ENCODE assay signal across 7 mouse cellular contexts in the genomic region with DNA sequence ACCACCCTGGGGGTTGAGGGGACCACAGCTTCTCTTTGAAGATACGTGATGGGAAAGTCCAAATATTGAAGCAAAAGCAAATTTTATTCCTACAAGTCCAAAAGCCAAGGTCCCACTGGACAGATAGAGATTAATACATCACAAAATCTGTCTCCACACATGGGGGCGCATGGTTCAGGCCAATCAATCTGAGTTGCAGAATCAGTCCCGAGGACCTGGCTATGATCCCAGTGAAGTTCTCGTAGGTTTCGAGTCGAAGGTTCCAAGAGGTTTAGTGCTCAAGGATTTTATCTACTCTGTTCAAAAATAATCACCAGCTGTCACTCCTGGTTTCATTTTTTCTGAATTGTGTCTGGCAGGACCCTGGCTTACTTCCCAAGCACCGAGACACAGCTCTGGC. TPM values are rescaled to one million over a fixed set of nuclear protein-coding genes. Genes with fewer than 3 reads are reported as not detected.
DNase-seq lines count a peak whose midpoint lies in the region; ATAC-seq and TF ChIP-seq lines count a peak whose summit lies in the region.

No protein-coding gene starts in this region.

- TF ChIP-seq EP300 in lung, postnatal 0 days (IDR thresholded peaks at IDR 0.05), result no peak

- H3K9ac ChIP-seq in lung, postnatal 0 days (replicated peaks; ENCODE audit: low read depth), result no peak overlapping the region
- peak overlapping the region; percentile 51 for H3K9ac ChIP-seq in forebrain, postnatal 0 days
- no peak overlapping the region for H3K9ac ChIP-seq in limb, embryonic 15.5 days

- peaks cover 10% of the 10 kb centered on the region; the same call in 1 of the 2 replicates for H3K4me1 ChIP-seq in lung, postnatal 0 days (ENCODE audit: insufficient read depth, low read depth, low read length)
- peaks cover 9% of the 10 kb centered on the region; the same call in 1 of the 2 replicates for H3K4me1 ChIP-seq in forebrain, postnatal 0 days (ENCODE audit: insufficient read depth)
- H3K4me1 ChIP-seq in limb, embryonic 15.5 days, result peaks cover 23% of the 10 kb centered on the region

- no peak for ATAC-seq in lung, postnatal 0 days
- no peak for ATAC-seq in forebrain, postnatal 0 days
- ATAC-seq in limb, embryonic 15.5 days (ENCODE audit: insufficient number of reproducible peaks, low FRiP score, low TSS enrichment, low read depth), result 0 out of 2 replicates have a peak, but pooled peaks have one; percentile 6

- DNase-seq in lung, postnatal 0 days (ENCODE audit: low spot score), result no peak
- no peak for DNase-seq in lung, postnatal 4 days
- DNase-seq in forebrain, postnatal 0 days, result no peak
- DNase-seq in thymus, adult 18-20 months, result no peak
- no peak for DNase-seq in left cerebral cortex, adult 11 months (ENCODE audit: low spot score)
- no peak for DNase-seq in urinary bladder, postnatal 10 days (ENCODE audit: low spot score)

- H3K27ac ChIP-seq in lung, postnatal 0 days (ENCODE audit: low read length), result peak overlapping the region; percentile 78
- H3K27ac ChIP-seq in forebrain, postnatal 0 days (ENCODE audit: low read depth, low read length), result no peak overlapping the region
- no peak overlapping the region for H3K27ac ChIP-seq in limb, embryonic 15.5 days

- no peak for TF ChIP-seq CTCF in lung, postnatal 0 days (IDR thresholded peaks at IDR 0.05)
- TF ChIP-seq CTCF in forebrain, postnatal 0 days (IDR thresholded peaks at IDR 0.05; ENCODE audit: low read depth), result no peak

- H3K27me3 ChIP-seq in lung, postnatal 0 days (replicated peaks; ENCODE audit: insufficient read depth, low read length), result no peaks in the 10 kb centered on the region
- no peaks in the 10 kb centered on the region for H3K27me3 ChIP-seq in forebrain, postnatal 0 days (ENCODE audit: insufficient read depth, low read length)
- no peaks in the 10 kb centered on the region; the same call in 1 of the 2 replicates for H3K27me3 ChIP-seq in limb, embryonic 15.5 days

- 23% methylated on average over 7 of the region's 7 CpGs for WGBS in lung, postnatal 0 days
- WGBS in forebrain, postnatal 0 days, result 36% methylated on average over 7 of the region's 7 CpGs
- 37% methylated on average over 7 of the region's 7 CpGs for WGBS in limb, embryonic 15.5 days

- no peaks in the 10 kb centered on the region for H3K9me3 ChIP-seq in lung, postnatal 0 days (ENCODE audit: low read length)
- H3K9me3 ChIP-seq in forebrain, postnatal 0 days (ENCODE audit: low read length), result no peaks in the 10 kb centered on the region
- no peaks in the 10 kb centered on the region for H3K9me3 ChIP-seq in limb, embryonic 15.5 days

- H3K4me2 ChIP-seq in lung, postnatal 0 days (replicated peaks; ENCODE audit: low read depth, low read length), result peak overlapping the region; percentile 71
- H3K4me2 ChIP-seq in forebrain, postnatal 0 days (ENCODE audit: low read depth), result peak overlapping the region; percentile 65
- H3K4me2 ChIP-seq in limb, embryonic 15.5 days, result 0 out of 2 replicates have a peak overlapping the region, but pooled peaks have one; percentile 44

- no peaks in the 10 kb centered on the region for H3K36me3 ChIP-seq in lung, postnatal 0 days (ENCODE audit: insufficient read depth, low read length)
- no peaks in the 10 kb centered on the region for H3K36me3 ChIP-seq in forebrain, postnatal 0 days (ENCODE audit: insufficient read depth)
- H3K36me3 ChIP-seq in limb, embryonic 15.5 days, result no peaks in the 10 kb centered on the region

- no peak overlapping the region; the same call in 1 of the 2 replicates for H3K4me3 ChIP-seq in lung, postnatal 0 days (ENCODE audit: low read depth, low read length)
- H3K4me3 ChIP-seq in forebrain, postnatal 0 days (ENCODE audit: low read depth, low read length), result peak overlapping the region; percentile 40
- peak overlapping the region; percentile 37 for H3K4me3 ChIP-seq in limb, embryonic 15.5 days

RNA-seq across cellular contexts. Expression of a gene that starts 4.7 kb away (rescaled TPM):
- 0.39 and 0.44 TPM in 2 replicates for polyA plus RNA-seq in lung, postnatal 0 days (2015; fragmentation: Nextera tagmentation; extraction: Ambion mirVana)
- 0.71 and 1.0 TPM in 2 replicates for total RNA-seq in forebrain, postnatal 0 days (2014; rRNA removed)
- 0.45 and 0.67 TPM in 2 replicates for polyA plus RNA-seq in forebrain, postnatal 0 days (2015; fragmentation: Nextera tagmentation; extraction: Ambion mirVana)
- polyA plus RNA-seq in limb, embryonic 15.5 days (2015; fragmentation: Nextera tagmentation; extraction: Ambion mirVana), result 3.7 and 3.8 TPM in 2 replicates

RNA-seq across cellular contexts. Expression of a gene that starts 30.4 kb away (rescaled TPM):
- polyA plus RNA-seq in lung, postnatal 0 days (2015; fragmentation: Nextera tagmentation; extraction: Ambion mirVana), result 12.2 and 13.1 TPM in 2 replicates
- 3.0 and 5.1 TPM in 2 replicates for total RNA-seq in forebrain, postnatal 0 days (2014; rRNA removed)
- polyA plus RNA-seq in forebrain, postnatal 0 days (2015; fragmentation: Nextera tagmentation; extraction: Ambion mirVana), result 3.9 and 5.5 TPM in 2 replicates
- 2.2 and 2.3 TPM in 2 replicates for polyA plus RNA-seq in limb, embryonic 15.5 days (2015; fragmentation: Nextera tagmentation; extraction: Ambion mirVana)

RNA-seq across cellular contexts. Expression of a gene that starts 39.4 kb away (rescaled TPM):
- polyA plus RNA-seq in lung, postnatal 0 days (2015; fragmentation: Nextera tagmentation; extraction: Ambion mirVana), result 0.07 and 0.19 TPM in 2 replicates
- not detected in 2 replicates for total RNA-seq in forebrain, postnatal 0 days (2014; rRNA removed)
- 0.08 TPM in 1 of 2 replicates, not detected in the other for polyA plus RNA-seq in forebrain, postnatal 0 days (2015; fragmentation: Nextera tagmentation; extraction: Ambion mirVana)
- 0.11 and 0.12 TPM in 2 replicates for polyA plus RNA-seq in limb, embryonic 15.5 days (2015; fragmentation: Nextera tagmentation; extraction: Ambion mirVana)

RNA-seq across cellular contexts. Expression of a gene that starts 51.2 kb away (rescaled TPM):
- 739 and 823 TPM in 2 replicates for polyA plus RNA-seq in lung, postnatal 0 days (2015; fragmentation: Nextera tagmentation; extraction: Ambion mirVana)
- total RNA-seq in forebrain, postnatal 0 days (2014; rRNA removed), result 31.5 and 33.8 TPM in 2 replicates
- polyA plus RNA-seq in forebrain, postnatal 0 days (2015; fragmentation: Nextera tagmentation; extraction: Ambion mirVana), result 42.8 and 48.5 TPM in 2 replicates
- 233 and 277 TPM in 2 replicates for polyA plus RNA-seq in limb, embryonic 15.5 days (2015; fragmentation: Nextera tagmentation; extraction: Ambion mirVana)

RNA-seq across cellular contexts. Expression of a gene that starts 51.3 kb away (rescaled TPM):
- polyA plus RNA-seq in lung, postnatal 0 days (2015; fragmentation: Nextera tagmentation; extraction: Ambion mirVana), result not detected in 2 replicates
- total RNA-seq in forebrain, postnatal 0 days (2014; rRNA removed), result not detected in 2 replicates
- 0.18 TPM in 1 of 2 replicates, not detected in the other for polyA plus RNA-seq in forebrain, postnatal 0 days (2015; fragmentation: Nextera tagmentation; extraction: Ambion mirVana)
- 0.27 and 0.52 TPM in 2 replicates for polyA plus RNA-seq in limb, embryonic 15.5 days (2015; fragmentation: Nextera tagmentation; extraction: Ambion mirVana)
